In the genomic region with DNA sequence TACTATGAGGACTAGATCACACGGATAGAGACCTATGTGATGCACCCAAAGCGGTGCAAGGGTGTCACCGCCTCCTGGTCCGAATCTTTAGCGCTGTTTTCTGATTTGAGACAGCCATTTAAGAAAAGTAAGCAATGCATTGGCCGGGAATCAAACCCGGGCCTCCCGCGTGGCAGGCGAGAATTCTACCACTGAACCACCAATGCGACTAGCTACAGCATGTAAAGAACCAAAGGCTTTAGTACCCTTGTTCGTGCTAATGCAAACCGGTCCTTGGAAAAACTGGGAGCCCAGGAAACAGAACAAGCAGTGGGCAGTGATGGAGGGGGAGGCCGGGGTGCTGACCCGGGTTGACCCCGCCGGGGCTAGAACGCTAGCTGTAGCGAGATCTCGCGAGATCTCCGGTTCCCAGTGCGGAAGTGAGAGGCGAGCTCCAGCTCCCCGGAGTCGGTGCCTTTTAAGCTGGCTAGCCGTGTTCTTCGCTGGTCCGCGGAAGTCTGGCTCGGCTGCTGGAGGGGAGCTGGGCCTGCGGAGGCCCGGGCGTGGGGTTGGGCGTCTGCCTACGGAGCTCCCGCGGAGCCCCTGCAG, we compare ENCODE assay signal across 8 mouse cellular contexts. TPM values are rescaled to one million over a fixed set of nuclear protein-coding genes. Genes with fewer than 3 reads are reported as not detected.
A peak's percentile ranks its signal among the peaks of the same experiment; 100 is the strongest.
DNase-seq lines count a peak whose midpoint lies in the region; ATAC-seq and TF ChIP-seq lines count a peak whose summit lies in the region.

No protein-coding gene starts in this region.

- TF ChIP-seq CTCF in CH12.LX (conservative IDR thresholded peaks at IDR 0.05 in 1 of 2, IDR thresholded peaks at IDR 0.05 in 1 of 2; ENCODE audit: low read depth in 2 of 2, low read length in 2 of 2), result no peak
- TF ChIP-seq CTCF in heart, postnatal 0 days (IDR thresholded peaks at IDR 0.05; ENCODE audit: low read depth), result no peak
- no peak for TF ChIP-seq CTCF in liver, embryonic 14.5 days (IDR thresholded peaks at IDR 0.05; ENCODE audit: low read depth)

- ATAC-seq in forebrain, embryonic 12.5 days (ENCODE audit: low FRiP score), result peak; percentile 82
- peak; percentile 97 for ATAC-seq in heart, postnatal 0 days (ENCODE audit: insufficient read depth, low read depth)
- peak; percentile 83 for ATAC-seq in liver, embryonic 14.5 days (ENCODE audit: insufficient read depth)
- ATAC-seq in stomach, embryonic 15.5 days (ENCODE audit: insufficient read depth, low FRiP score, low read depth), result peak; percentile 81

- 6% methylated on average over 38 of the region's 38 CpGs for WGBS in forebrain, embryonic 12.5 days
- WGBS in heart, postnatal 0 days, result 6% methylated on average over 38 of the region's 38 CpGs
- 8% methylated on average over 38 of the region's 38 CpGs for WGBS in liver, embryonic 14.5 days (ENCODE audit: insufficient replicate concordance)
- 7% methylated on average over 38 of the region's 38 CpGs for WGBS in stomach, embryonic 15.5 days

- no peaks in the 10 kb centered on the region for H3K79me2 ChIP-seq in CH12.LX (replicated peaks; ENCODE audit: control insufficient read depth, extremely low read depth, insufficient read depth, poor library complexity, severe bottlenecking)

- H3K4me2 ChIP-seq in CH12.LX (ENCODE audit: insufficient read depth, low read depth, poor library complexity, severe bottlenecking), result peak overlapping the region; percentile 29
- H3K4me2 ChIP-seq in forebrain, embryonic 12.5 days, result peak overlapping the region; percentile 63
- peak overlapping the region; percentile 76 for H3K4me2 ChIP-seq in heart, postnatal 0 days (ENCODE audit: low read depth, low read length)
- H3K4me2 ChIP-seq in liver, embryonic 14.5 days (ENCODE audit: low read depth), result peak overlapping the region; percentile 70
- H3K4me2 ChIP-seq in stomach, embryonic 15.5 days, result peak overlapping the region; percentile 65

- peak overlapping the region; percentile 68 to 95 (median 86) for H3K4me3 ChIP-seq in CH12.LX (replicated peaks in 1 of 3; ENCODE audit: low read depth in 2 of 3, low read length in 2 of 3, poor library complexity in 1 of 3)
- H3K4me3 ChIP-seq in forebrain, embryonic 12.5 days (replicated peaks), result peak overlapping the region; percentile 62
- H3K4me3 ChIP-seq in heart, postnatal 0 days (ENCODE audit: low read depth, low read length), result peak overlapping the region; percentile 77
- peak overlapping the region; percentile 62 to 71 for H3K4me3 ChIP-seq in liver, embryonic 14.5 days (ENCODE audit: insufficient read depth in 1 of 2, low read depth in 2 of 2, low read length in 2 of 2)
- H3K4me3 ChIP-seq in stomach, embryonic 15.5 days (replicated peaks), result peak overlapping the region; percentile 77

- peaks cover 1% of the 10 kb centered on the region for H3K27me3 ChIP-seq in CH12.LX (replicated peaks)
- H3K27me3 ChIP-seq in forebrain, embryonic 12.5 days, result peaks cover 15% of the 10 kb centered on the region; the same call in 1 of the 2 replicates
- H3K27me3 ChIP-seq in heart, postnatal 0 days (ENCODE audit: control insufficient read depth, insufficient read depth, low read length), result no peaks in the 10 kb centered on the region
- H3K27me3 ChIP-seq in liver, embryonic 14.5 days (ENCODE audit: control insufficient read depth, insufficient read depth, low read length), result no peaks in the 10 kb centered on the region
- H3K27me3 ChIP-seq in stomach, embryonic 15.5 days (replicated peaks), result no peaks in the 10 kb centered on the region

- peak overlapping the region; percentile 95 for H3K9ac ChIP-seq in CH12.LX (ENCODE audit: insufficient read depth, low read depth)
- peak overlapping the region; percentile 77 for H3K9ac ChIP-seq in forebrain, embryonic 12.5 days
- peak overlapping the region; percentile 88 for H3K9ac ChIP-seq in heart, postnatal 0 days (replicated peaks; ENCODE audit: low read depth, low read length)
- peak overlapping the region; percentile 69 for H3K9ac ChIP-seq in liver, embryonic 14.5 days (replicated peaks)
- H3K9ac ChIP-seq in stomach, embryonic 15.5 days, result peak overlapping the region; percentile 76

- in situ Hi-C loops in CH12.LX (cut with MboI; ENCODE audit: low pct_ligation_motif_present, low pct_unique_long_range_greater_than_20kb, low sequenced_read_pairs), result no loop called here

- H3K9me3 ChIP-seq in CH12.LX (replicated peaks; ENCODE audit: low read length), result no peaks in the 10 kb centered on the region
- H3K9me3 ChIP-seq in forebrain, embryonic 12.5 days, result no peaks in the 10 kb centered on the region
- no peaks in the 10 kb centered on the region for H3K9me3 ChIP-seq in heart, postnatal 0 days (replicated peaks; ENCODE audit: control insufficient read depth, low read length)
- no peaks in the 10 kb centered on the region for H3K9me3 ChIP-seq in liver, embryonic 14.5 days (ENCODE audit: control insufficient read depth, low read length)
- H3K9me3 ChIP-seq in stomach, embryonic 15.5 days, result no peaks in the 10 kb centered on the region

- TF ChIP-seq POLR2A in CH12.LX (IDR thresholded peaks at IDR 0.05; ENCODE audit: low read depth, low read length), result peak; percentile 97

- TF ChIP-seq RAD21 in CH12.LX (IDR thresholded peaks at IDR 0.05; ENCODE audit: low read depth, low read length), result no peak

- dilution Hi-C loops in CH12.LX (cut with MboI; ENCODE audit: extremely low pct_ligation_motif_present, extremely low pct_unique_long_range_greater_than_20kb, low sequenced_read_pairs), result no loop called here

- no peak; the same call in 1 of the 2 replicates for TF ChIP-seq EP300 in CH12.LX (IDR thresholded peaks at IDR 0.05; ENCODE audit: low read length)
- TF ChIP-seq EP300 in heart, postnatal 0 days (IDR thresholded peaks at IDR 0.05; ENCODE audit: low read depth), result 0 out of 2 replicates have a peak, but pooled peaks have one; percentile 20
- no peak for TF ChIP-seq EP300 in liver, embryonic 14.5 days (IDR thresholded peaks at IDR 0.05; ENCODE audit: low read depth)

- peak overlapping the region; percentile 44 for H3K27ac ChIP-seq in CH12.LX (ENCODE audit: insufficient read depth, low read depth)
- H3K27ac ChIP-seq in forebrain, embryonic 12.5 days, result peak overlapping the region; percentile 86
- peak overlapping the region; percentile 92 for H3K27ac ChIP-seq in heart, postnatal 0 days (ENCODE audit: low read depth)
- no peak overlapping the region for H3K27ac ChIP-seq in liver, embryonic 14.5 days
- H3K27ac ChIP-seq in stomach, embryonic 15.5 days, result peak overlapping the region; percentile 92

- H3K36me3 ChIP-seq in CH12.LX (replicated peaks in 1 of 2; ENCODE audit: control insufficient read depth in 1 of 2, insufficient read depth in 1 of 2, low read length in 1 of 2), result peaks cover 0 to 8% of the 10 kb centered on the region in 2 experiments
- H3K36me3 ChIP-seq in forebrain, embryonic 12.5 days (replicated peaks), result no peaks in the 10 kb centered on the region
- no peaks in the 10 kb centered on the region for H3K36me3 ChIP-seq in heart, postnatal 0 days (replicated peaks; ENCODE audit: control insufficient read depth, insufficient read depth, low read length)
- no peaks in the 10 kb centered on the region for H3K36me3 ChIP-seq in liver, embryonic 14.5 days (replicated peaks; ENCODE audit: control insufficient read depth, insufficient read depth, low read depth)
- H3K36me3 ChIP-seq in stomach, embryonic 15.5 days, result no peaks in the 10 kb centered on the region

- DNase-seq in CH12.LX (ENCODE audit: extremely low read depth), result peak; percentile 95
- DNase-seq in c-Kit-positive CD71-positive TER-119-positive erythroid progenitor cells, embryonic 14.5 days (ENCODE audit: low spot score), result peak; percentile 77
- peak; percentile 92 for DNase-seq in heart, postnatal 0 days (ENCODE audit: low spot score)
- DNase-seq in kidney, postnatal 36 days, result peak; percentile 93 to 96
- DNase-seq in liver, embryonic 14.5 days (ENCODE audit: low read depth in 3 of 3, low spot score in 3 of 3), result peak; percentile 65 to 69 (median 68)
- DNase-seq in neural tube, embryonic 10.5 days (ENCODE audit: extremely low spot score, low spot score), result peak; percentile 92

- H3K4me1 ChIP-seq in CH12.LX (ENCODE audit: control insufficient read depth in 1 of 2, insufficient read depth in 2 of 2), result peaks cover 7 to 33% of the 10 kb centered on the region in 2 experiments; a peak in 3 of 4 replicates
- peaks cover 12% of the 10 kb centered on the region; the same call in 1 of the 2 replicates for H3K4me1 ChIP-seq in forebrain, embryonic 12.5 days
- peaks cover 5% of the 10 kb centered on the region for H3K4me1 ChIP-seq in heart, postnatal 0 days (ENCODE audit: control insufficient read depth, insufficient read depth)
- H3K4me1 ChIP-seq in liver, embryonic 14.5 days (replicated peaks; ENCODE audit: control insufficient read depth in 2 of 2, insufficient read depth in 2 of 2, low read length in 1 of 2), result peaks cover 0 to 9% of the 10 kb centered on the region in 2 experiments; a peak in 2 of 4 replicates
- no peaks in the 10 kb centered on the region for H3K4me1 ChIP-seq in stomach, embryonic 15.5 days

RNA-seq across cellular contexts. Expression of a gene that starts 25.4 kb away (rescaled TPM):
- total RNA-seq in CH12.LX (2012; rRNA removed) (126 and 184 TPM in 2 replicates), CH12.LX (2014; rRNA removed) (142 and 155 TPM in 2 replicates)
- polyA plus RNA-seq in CH12.LX (2012; ENCODE audit: insufficient read length, low read depth), result 170 and 187 TPM in 2 replicates
- 1.00 and 2.0 TPM in 2 replicates for polyA plus RNA-seq in forebrain, embryonic 12.5 days (2016; fragmentation: Nextera tagmentation; extraction: Ambion mirVana)
- not detected in 2 replicates for total RNA-seq in heart, postnatal 0 days (2014; rRNA removed; ENCODE audit: low replicate concordance)
- not detected in 2 replicates for polyA plus RNA-seq in heart, postnatal 0 days (2015; fragmentation: Nextera tagmentation; extraction: Ambion mirVana)
- polyA plus RNA-seq in liver, embryonic 14.5 days (2012; rRNA removed), result not detected in 2 replicates
- not detected in 2 replicates for polyA plus RNA-seq in liver, embryonic 14.5 days (2014; fragmentation: Nextera tagmentation; extraction: Ambion mirVana)
- 2.6 and 3.5 TPM in 2 replicates for polyA plus RNA-seq in stomach, embryonic 15.5 days (2015; fragmentation: Nextera tagmentation; extraction: Ambion mirVana)

RNA-seq across cellular contexts. Expression of a gene that starts 38.0 kb away (rescaled TPM):
- total RNA-seq in CH12.LX (2012; rRNA removed), result 0.04 TPM in 1 of 2 replicates, not detected in the other
- total RNA-seq in CH12.LX (2014; rRNA removed), result not detected in 2 replicates
- polyA plus RNA-seq in CH12.LX (2012; ENCODE audit: insufficient read length, low read depth), result 0.23 and 0.24 TPM in 2 replicates
- 2.0 TPM in 2 replicates for polyA plus RNA-seq in forebrain, embryonic 12.5 days (2016; fragmentation: Nextera tagmentation; extraction: Ambion mirVana)
- not detected in 2 replicates for total RNA-seq in heart, postnatal 0 days (2014; rRNA removed; ENCODE audit: low replicate concordance)
- not detected in 2 replicates for polyA plus RNA-seq in heart, postnatal 0 days (2015; fragmentation: Nextera tagmentation; extraction: Ambion mirVana)
- 0.01 and 0.03 TPM in 2 replicates for polyA plus RNA-seq in liver, embryonic 14.5 days (2012; rRNA removed)
- polyA plus RNA-seq in liver, embryonic 14.5 days (2014; fragmentation: Nextera tagmentation; extraction: Ambion mirVana), result not detected in 2 replicates
- polyA plus RNA-seq in stomach, embryonic 15.5 days (2015; fragmentation: Nextera tagmentation; extraction: Ambion mirVana), result 0.18 TPM in 2 replicates

RNA-seq across cellular contexts. Expression of a gene that starts 45.0 kb away (rescaled TPM):
- 3.4 and 3.5 TPM in 2 replicates for total RNA-seq in CH12.LX (2012; rRNA removed)
- total RNA-seq in CH12.LX (2014; rRNA removed), result 0.67 and 0.89 TPM in 2 replicates
- polyA plus RNA-seq in CH12.LX (2012; ENCODE audit: insufficient read length, low read depth), result 1.6 and 1.7 TPM in 2 replicates
- polyA plus RNA-seq in forebrain, embryonic 12.5 days (2016; fragmentation: Nextera tagmentation; extraction: Ambion mirVana), result 3.3 and 4.5 TPM in 2 replicates
- total RNA-seq in heart, postnatal 0 days (2014; rRNA removed; ENCODE audit: low replicate concordance), result 0.23 and 0.88 TPM in 2 replicates
- polyA plus RNA-seq in heart, postnatal 0 days (2015; fragmentation: Nextera tagmentation; extraction: Ambion mirVana), result 0.11 and 0.21 TPM in 2 replicates
- 0.04 and 0.10 TPM in 2 replicates for polyA plus RNA-seq in liver, embryonic 14.5 days (2012; rRNA removed)
- polyA plus RNA-seq in liver, embryonic 14.5 days (2014; fragmentation: Nextera tagmentation; extraction: Ambion mirVana), result 0.06 TPM in 1 of 2 replicates, not detected in the other
- polyA plus RNA-seq in stomach, embryonic 15.5 days (2015; fragmentation: Nextera tagmentation; extraction: Ambion mirVana), result 1.4 and 1.8 TPM in 2 replicates

Comparison
In these comparisons a context has a peak if more than half of its experiments do, and no peak if none do; other contexts are left out.
1. RNA of a gene that starts 25.4 kb away (polyA plus RNA-seq): 170 to 187 TPM in CH12.LX; 2.6 to 3.5 TPM in stomach, embryonic 15.5 days, 1.00 to 2.0 TPM in forebrain, embryonic 12.5 days, not detected in heart, postnatal 0 days and not detected in liver, embryonic 14.5 days; every median in the first group is over 10 times any median in the second.
2. Peak in every context shown above with its lines, with median percentiles within 50 percentile points of each other: DNase-seq, H3K4me2 ChIP-seq, H3K4me3 ChIP-seq, H3K9ac ChIP-seq and ATAC-seq.